Mouse (Mus musculus) layer of hippocampus, adult 8-10 months (tissue): Measurements from ENCODE around the gene Capn15. TPM values are rescaled to one million over a fixed set of nuclear protein-coding genes. Genes with fewer than 3 reads are reported as not detected.

Experiments used
- DNase-seq, 2 experiments: peaks; one replicate each; pipeline ENCODE4 v3.0.0; 2022; ENCODE audit warnings: low spot score in 2 of 2
- total RNA-seq, 4 experiments: library from RNA; stranded (reverse); gene quantifications; 2 replicates each; pipeline ENCODE4 v1.2.4; 2022

The Capn15 gene
- total RNA-seq, 4 experiments from 2014 or later = 45.4 to 61.2 (median 53.8) TPM

DNA sequence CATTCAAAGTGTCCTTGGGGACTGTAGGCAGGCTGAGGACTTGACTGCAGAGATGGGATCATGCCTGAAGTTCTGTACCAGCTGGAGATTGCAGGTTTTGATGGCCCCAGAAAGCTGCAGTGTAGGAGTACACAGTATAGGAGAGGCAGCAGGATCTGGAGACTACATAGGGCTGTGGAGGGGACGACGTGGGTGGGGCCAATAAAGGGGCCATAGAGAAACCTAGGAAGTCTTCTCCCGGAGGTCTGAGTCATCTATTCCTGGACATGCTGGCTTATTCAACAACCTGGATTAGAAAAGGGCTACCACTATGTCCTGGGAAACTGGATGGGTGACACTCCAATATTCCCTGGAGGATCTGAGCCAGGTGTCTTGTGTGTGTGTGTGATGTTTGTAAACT lies 29.9 kb downstream of the Capn15 start:
- DNase-seq = no peak

DNA sequence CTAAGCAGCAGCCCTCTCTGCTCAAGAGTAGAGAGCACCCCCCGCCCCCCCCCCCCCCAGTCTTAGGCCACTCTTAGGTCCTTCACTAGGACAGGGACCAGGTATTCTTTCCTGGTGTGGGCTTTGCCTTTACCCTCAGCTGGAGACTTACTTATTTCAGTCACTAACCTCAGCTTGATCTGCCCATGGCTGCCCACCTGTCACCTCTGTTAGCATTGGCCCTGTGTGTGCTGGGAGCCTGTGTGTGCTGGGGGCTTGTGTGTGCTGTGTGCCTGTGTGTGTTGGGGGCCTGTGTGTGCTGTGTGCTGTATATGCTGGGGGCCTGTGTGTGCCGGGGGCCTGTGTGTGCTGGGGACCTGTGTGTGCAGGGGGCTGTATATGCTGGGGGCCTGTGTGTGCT lies 30.9 kb downstream of the Capn15 start:
- no peak for DNase-seq

DNA sequence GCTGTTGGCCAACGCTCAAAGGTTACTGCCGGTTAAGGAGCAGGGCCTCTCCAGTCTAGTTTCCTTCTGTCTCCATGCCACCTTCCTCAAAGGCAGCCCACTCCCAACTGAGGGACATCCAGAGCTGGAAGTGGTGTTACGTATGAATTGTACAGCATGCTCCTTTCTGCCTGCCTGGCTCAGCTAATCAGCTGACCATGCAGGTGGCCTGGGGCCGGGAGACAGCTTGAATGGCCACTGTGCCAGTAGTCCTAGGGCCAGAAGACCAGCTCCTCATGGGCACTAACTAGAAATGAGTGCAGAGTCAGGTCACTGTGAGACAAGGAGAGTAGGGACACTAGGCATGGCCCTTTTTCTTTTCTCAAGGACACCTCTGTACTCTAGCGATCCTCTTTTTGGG lies 32.4 kb downstream of the Capn15 start:
- no peak for DNase-seq

- DNase-seq = no peak
These were observed 33.6 kb downstream of the Capn15 start, which contains the start of gene A930017K11Rik for GRCm38 (mm10) chr17:25951803-25952623. Gene A930017K11Rik (minus strand): TSS chr17:25952565.

- DNase-seq = no peak
These were observed 34.3 kb downstream of the Capn15 start for GRCm38 (mm10) chr17:25951225-25951802.

DNA sequence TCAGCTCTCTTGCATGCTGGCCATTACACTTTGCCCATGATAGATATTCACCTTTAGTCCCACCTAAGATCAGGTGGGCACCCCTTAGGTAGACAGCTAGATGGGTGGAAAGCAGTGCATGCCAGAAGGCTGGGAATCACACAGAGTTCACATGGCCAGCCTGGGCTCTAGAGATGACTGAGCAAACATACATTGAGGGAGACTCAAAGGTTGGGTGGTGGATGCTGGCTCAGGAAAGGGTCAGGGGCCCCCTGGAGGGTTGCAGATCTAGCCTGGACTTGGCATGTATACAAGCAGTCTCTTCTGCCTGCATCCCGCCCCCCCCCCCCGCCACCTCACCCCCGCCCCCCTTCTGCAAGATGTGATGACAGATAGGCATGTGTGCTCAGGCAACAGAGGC lies 34.9 kb downstream of the Capn15 start:
- no peak for DNase-seq

DNA sequence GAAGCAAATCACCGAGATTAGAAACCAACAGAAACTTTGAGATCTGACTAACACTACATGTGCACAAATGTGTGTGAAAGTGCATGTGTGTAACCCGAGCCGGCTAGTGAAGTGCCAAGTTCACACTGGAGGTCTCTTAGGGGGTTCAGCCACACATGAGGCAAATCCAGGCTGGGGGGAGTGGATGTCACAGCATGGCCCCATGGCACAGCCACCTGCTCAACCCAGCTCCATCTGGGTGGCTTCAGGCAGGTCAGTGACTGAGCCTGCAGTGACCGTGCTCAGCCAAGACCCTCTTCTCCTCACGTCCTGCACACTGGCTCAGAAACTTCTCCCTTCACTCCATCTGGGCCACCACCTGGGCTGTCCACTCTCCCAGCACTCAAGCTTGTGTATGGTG lies 35.6 kb downstream of the Capn15 start:
- no peak for DNase-seq

DNA sequence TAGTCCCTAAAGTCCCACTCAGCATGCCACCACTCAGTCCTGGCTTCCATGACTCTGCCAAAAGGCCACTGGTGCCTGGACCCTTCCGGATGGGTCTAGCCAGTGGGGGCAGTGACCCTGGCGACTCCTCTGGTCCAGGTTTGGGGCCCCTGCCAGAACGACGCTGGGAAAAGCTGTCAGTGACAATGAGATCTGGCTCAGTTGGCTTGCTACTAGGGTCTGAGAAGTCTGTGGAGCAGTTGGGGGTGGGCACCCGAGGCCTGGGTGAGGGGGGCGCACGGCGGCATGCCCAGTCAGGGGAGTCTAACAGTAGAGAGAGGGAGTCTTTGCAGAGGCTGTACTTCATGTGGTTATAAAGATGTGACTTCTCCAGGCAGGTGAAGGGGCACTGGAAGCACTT lies 37.5 kb downstream of the Capn15 start:
- DNase-seq = no peak

DNA sequence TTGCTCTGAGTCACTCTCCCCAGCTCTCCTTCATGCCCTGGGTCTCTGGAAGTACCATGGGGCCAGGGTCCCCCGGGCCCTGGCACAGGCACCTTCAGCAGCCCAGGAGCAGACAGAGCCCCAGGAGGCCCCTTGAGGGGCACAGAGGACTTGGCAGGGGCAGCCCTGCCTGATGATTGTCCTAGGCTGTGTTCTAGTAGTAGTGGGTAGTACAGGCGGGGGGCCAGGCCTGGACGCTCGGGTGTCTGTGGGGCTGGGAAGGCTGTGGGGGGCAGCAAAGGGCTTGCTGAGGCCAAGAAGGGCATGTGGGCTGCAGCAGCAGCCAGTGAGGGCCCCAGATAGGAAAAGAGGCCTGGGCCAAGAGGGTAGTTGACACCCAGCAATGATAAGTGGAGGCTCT lies 38.0 kb downstream of the Capn15 start:
- no peak for DNase-seq

- no peak for DNase-seq
These were observed 38.7 kb downstream of the Capn15 start for GRCm38 (mm10) chr17:25946891-25947290.

- no peak for DNase-seq
These were observed 39.2 kb downstream of the Capn15 start for GRCm38 (mm10) chr17:25946349-25946748.

GRCm38 (mm10) chr17:25945517-25946155 lies 40.0 kb downstream of the Capn15 start:
- no peak for DNase-seq

- no peak for DNase-seq
These were observed 41.0 kb downstream of the Capn15 start, which contains the start of the genes Pigq and Nhlrc4 for GRCm38 (mm10) chr17:25944366-25945163. Gene Pigq (minus strand): TSS chr17:25944936. Gene Nhlrc4 (minus strand): TSS chr17:25944961.

GRCm38 (mm10) chr17:25943769-25944168 lies 41.8 kb downstream of the Capn15 start:
- no peak for DNase-seq

DNA sequence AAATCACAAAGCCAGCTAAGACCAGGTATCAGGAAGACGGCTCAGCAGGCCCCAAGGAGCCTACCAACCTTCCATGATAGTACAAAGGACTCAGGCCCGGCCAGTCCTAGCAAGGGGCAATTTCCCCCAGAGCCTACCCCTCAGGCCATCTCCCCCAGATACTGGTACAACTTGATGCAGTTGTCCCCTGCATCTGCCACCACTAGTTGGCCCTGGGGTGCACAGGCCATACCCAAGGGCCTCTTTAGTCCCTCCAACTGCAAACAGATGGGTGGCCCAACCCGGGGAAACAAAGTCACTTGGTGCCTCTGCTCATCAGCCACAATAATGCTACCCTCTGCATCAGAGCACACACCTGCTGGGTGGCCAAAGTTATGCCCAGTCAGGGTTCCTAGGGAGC lies 42.4 kb downstream of the Capn15 start:
- no peak for DNase-seq

- DNase-seq = no peak
These were observed 42.9 kb downstream of the Capn15 start for GRCm38 (mm10) chr17:25942597-25943151.

DNA sequence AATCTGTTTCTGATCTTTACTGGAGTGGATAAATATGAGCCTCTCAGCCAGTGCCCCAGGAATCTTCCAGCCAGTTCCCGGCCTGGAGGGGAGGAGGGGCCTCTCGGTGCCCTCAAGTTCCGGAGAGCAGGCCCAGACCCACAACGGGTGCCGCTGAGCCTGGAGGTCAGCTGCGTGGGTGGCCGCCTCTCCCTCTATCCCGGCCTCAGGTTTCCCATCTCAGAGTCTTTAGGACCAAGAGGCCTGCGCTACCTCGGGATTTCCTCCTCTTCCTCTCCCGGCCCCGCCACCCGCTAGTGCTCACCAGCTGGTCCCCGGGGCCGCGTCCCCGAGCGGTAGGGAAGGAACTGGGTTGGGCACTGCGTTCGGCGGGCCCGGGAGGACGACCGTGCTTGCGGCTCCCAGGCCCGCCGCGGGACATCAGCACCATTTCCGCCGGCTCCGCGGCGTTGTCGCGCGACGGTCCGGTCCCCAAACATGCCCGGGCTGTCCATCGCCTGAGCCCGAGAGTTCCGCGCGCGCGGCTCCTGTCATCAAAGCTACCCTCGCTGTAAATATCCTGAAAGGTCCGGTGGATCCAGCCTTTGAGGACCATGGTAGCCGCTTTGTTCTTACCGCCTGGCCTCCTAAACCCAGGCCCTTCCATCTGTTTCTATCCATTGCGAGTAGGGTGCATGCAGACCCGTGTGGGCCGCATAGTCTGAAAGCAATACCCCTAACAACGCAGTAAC lies 43.9 kb downstream of the Capn15 start:
- DNase-seq = peak in 1 of 2 experiments; percentile 61

- no peak for DNase-seq
These were observed 51.1 kb downstream of the Capn15 start for GRCm38 (mm10) chr17:25934526-25934925.

- peak; percentile 67 to 80 for DNase-seq
These were observed 60.2 kb downstream of the Capn15 start for GRCm38 (mm10) chr17:25925348-25925747.

DNA sequence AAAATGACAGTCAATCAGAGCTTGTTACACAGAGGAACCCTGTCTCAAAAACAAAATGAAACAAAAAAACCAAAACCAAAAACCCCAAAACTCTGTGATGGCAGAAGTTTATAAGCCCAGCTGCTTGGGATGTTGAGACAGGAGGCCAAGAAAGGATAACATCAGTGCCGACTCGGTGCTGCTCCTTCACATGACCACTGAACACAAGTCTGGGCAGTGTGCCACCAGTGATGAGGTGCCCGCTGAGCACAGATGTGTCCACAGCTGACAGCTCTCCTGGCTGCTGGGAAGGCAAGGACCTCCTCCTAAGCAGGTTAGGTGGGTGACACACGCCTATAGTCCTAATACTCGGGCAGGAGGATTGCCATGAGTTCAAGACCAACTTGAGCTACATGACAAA lies 63.5 kb downstream of the Capn15 start:
- no peak for DNase-seq
